Mouse (Mus musculus) MEL (cell line): ENCODE data around the gene Vgf. TPM values are rescaled to one million over a fixed set of nuclear protein-coding genes. Genes with fewer than 3 reads are reported as not detected.

Experiments
- DNase-seq: peaks from one replicate; pipeline ENCODE4 v3.0.0; 2011; ENCODE audit warnings: low read depth, low spot score
- H3K27ac ChIP-seq: 2 replicates; pipeline ENCODE4 v1.5.1; 2012; ENCODE audit warnings: low read depth, mild to moderate bottlenecking, control low read depth, low read length, moderate library complexity; ENCODE audit not compliant: control insufficient read depth
- H3K27me3 ChIP-seq, 2 experiments: fragments of 150-350 bp in 1 of 2; sonication (generic) in 1 of 2; 2 replicates each; pipeline ENCODE4 v1.6.1; 2012; ENCODE audit warnings: low read length in 2 of 2, mild to moderate bottlenecking in 2 of 2, improper control_type of control experiment in 1 of 2, moderate library complexity in 1 of 2; ENCODE audit not compliant: insufficient read depth in 2 of 2, control insufficient read depth in 1 of 2
- H3K36me3 ChIP-seq, 2 experiments: 2 replicates each; pipeline ENCODE4 v1.6.1; 2012 to 2014; ENCODE audit warnings: low read length in 2 of 2, improper control_type of control experiment in 1 of 2, inconsistent platforms in 1 of 2, mild to moderate bottlenecking in 1 of 2; ENCODE audit not compliant: insufficient read depth in 2 of 2, control insufficient read depth in 1 of 2
- H3K4me1 ChIP-seq, 2 experiments: fragments of 150-350 bp in 1 of 2; sonication (generic) in 1 of 2; 2 replicates each; pipeline ENCODE4 v1.6.1; 2012; ENCODE audit warnings: low read length in 2 of 2, improper control_type of control experiment in 1 of 2, mild to moderate bottlenecking in 1 of 2; ENCODE audit not compliant: insufficient read depth in 2 of 2, control insufficient read depth in 1 of 2
- H3K4me3 ChIP-seq, 2 experiments: fragments of 150-350 bp in 1 of 2; sonication (generic) in 1 of 2; 2 replicates each; pipeline ENCODE4 v1.5.1; 2012; ENCODE audit warnings: low read depth in 2 of 2, low read length in 2 of 2, mild to moderate bottlenecking in 2 of 2, moderate library complexity in 2 of 2, control low read depth in 1 of 2, improper control_type of control experiment in 1 of 2; ENCODE audit not compliant: control insufficient read depth in 1 of 2, insufficient read depth in 1 of 2
- H3K79me2 ChIP-seq: 2 replicates; pipeline ENCODE4 v1.6.1; 2012; ENCODE audit warnings: mild to moderate bottlenecking, low read length, moderate library complexity; ENCODE audit not compliant: control insufficient read depth, poor library complexity, insufficient read depth
- H3K9ac ChIP-seq: 2 replicates; pipeline ENCODE4 v1.6.1; 2012; ENCODE audit warnings: low read depth, mild to moderate bottlenecking, control low read depth, low read length, moderate library complexity; ENCODE audit not compliant: control insufficient read depth, poor library complexity, severe bottlenecking
- H3K9me3 ChIP-seq: fragments of 150-350 bp; sonication (generic); replicated peaks from 2 replicates; pipeline ENCODE4 v1.6.1; 2012; ENCODE audit warnings: mild to moderate bottlenecking, low read length, improper control_type of control experiment, moderate library complexity; ENCODE audit not compliant: insufficient read depth
- BHLHE40 ChIP-seq: IDR thresholded peaks from 2 replicates; pipeline ENCODE4 v1.6.1; 2012; ENCODE audit warnings: low read depth, mild to moderate bottlenecking, inconsistent platforms, low read length, improper control_type of control experiment, borderline replicate concordance
- CTCF ChIP-seq, 3 experiments: IDR thresholded peaks in 2 of 3; conservative IDR thresholded peaks in 1 of 3; 2 replicates each; pipeline ENCODE4 v1.5.1; 2011 to 2012; ENCODE audit warnings: low read length in 3 of 3, low read depth in 2 of 3, mild to moderate bottlenecking in 2 of 3, improper control_type of control experiment in 1 of 3, inconsistent platforms in 1 of 3, mixed read lengths in 1 of 3, moderate library complexity in 1 of 3; ENCODE audit not compliant: control insufficient read depth in 1 of 3, insufficient read depth in 1 of 3, poor library complexity in 1 of 3, severe bottlenecking in 1 of 3
- MEF2A ChIP-seq: IDR thresholded peaks from 2 replicates; pipeline ENCODE4 v1.6.1; 2014; ENCODE audit warnings: low read depth, mild to moderate bottlenecking, inconsistent platforms, low read length, improper control_type of control experiment; ENCODE audit not compliant: poor library complexity, insufficient replicate concordance, severe bottlenecking; ENCODE audit errors: extremely low read depth
- MYC ChIP-seq: IDR thresholded peaks from 2 replicates; pipeline ENCODE4 v1.6.1; 2011; ENCODE audit warnings: low read depth, mild to moderate bottlenecking, low read length, improper control_type of control experiment, moderate library complexity
- RCOR1 ChIP-seq: IDR thresholded peaks from 2 replicates; pipeline ENCODE4 v1.6.1; 2012; ENCODE audit warnings: low read depth, mild to moderate bottlenecking, inconsistent platforms, low read length, improper control_type of control experiment
- USF1 ChIP-seq: IDR thresholded peaks from 2 replicates; pipeline ENCODE4 v1.6.1; 2014; ENCODE audit warnings: low read depth, mild to moderate bottlenecking, inconsistent platforms, low read length, improper control_type of control experiment, moderate library complexity
- ZKSCAN1 ChIP-seq: IDR thresholded peaks from 2 replicates; pipeline ENCODE4 v1.6.1; 2012; ENCODE audit warnings: low read depth, mild to moderate bottlenecking, inconsistent platforms, low read length, improper control_type of control experiment, moderate library complexity
- ZNF384 ChIP-seq: IDR thresholded peaks from 2 replicates; pipeline ENCODE4 v1.6.1; 2012; ENCODE audit warnings: low read depth, mild to moderate bottlenecking, inconsistent platforms, low read length, improper control_type of control experiment
- polyA plus RNA-seq, 2 experiments: library from polyadenylated mRNA; stranded (reverse) in 1 of 2; unstranded in 1 of 2; fragments of >175 nt in 1 of 2; fragments of >200 nt in 1 of 2; gene quantifications; 2 replicates each; pipeline versions ENCODE4 v1.2.1 to v1.2.4; 2012; ENCODE audit warnings: low replicate concordance in 2 of 2, low read depth in 1 of 2; ENCODE audit not compliant: insufficient read length in 2 of 2, insufficient read depth in 1 of 2, missing spikeins in 1 of 2
- total RNA-seq: library from RNA; depleted of rRNA; stranded (reverse); fragments of 300-350 nt; gene quantifications from 2 replicates; pipeline ENCODE4 v1.2.3, GENCODE M21; 2012

Gene Vgf
- total and polyA plus RNA-seq, 3 experiments = 0.42 to 1.4 TPM; not detected in 1

- Histone ChIP-seq H3K36me3 (peaks cover 0 to 4% of the 10 kb centered on the region in 2 experiments; a peak in 2 of 4 replicates), H3K9ac (no peak overlapping the region), H3K4me1 (peaks cover 3 to 13% of the 10 kb centered on the region in 2 experiments; a peak in 2 of 4 replicates), H3K79me2 (no peaks in the 10 kb centered on the region; the same call in 1 of the 2 replicates), H3K9me3 (no peaks in the 10 kb centered on the region), H3K27me3 (no peaks in the 10 kb centered on the region; a peak in 1 of 4 replicates), H3K27ac (no peak overlapping the region), H3K4me3 (no peak overlapping the region)
- DNase-seq = no peak
- TF ChIP-seq BHLHE40 (no peak), ZNF384 (no peak), RCOR1 (no peak)
These were observed 4.2 kb downstream of the Vgf start for GRCm38 (mm10) chr5:137030416-137030810.

GRCm38 (mm10) chr5:137031076-137032032, 5.2 kb downstream of the Vgf start:
- H3K4me1 ChIP-seq = peaks cover 3 to 5% of the 10 kb centered on the region in 2 experiments; a peak in 2 of 4 replicates
- peak overlapping the region; percentile 70 for H3K4me3 ChIP-seq
- H3K9me3 ChIP-seq = no peaks in the 10 kb centered on the region
- peak overlapping the region; percentile 76 for H3K9ac ChIP-seq
- TF ChIP-seq MEF2A = no peak
- TF ChIP-seq BHLHE40 = no peak
- no peak for TF ChIP-seq MYC
- TF ChIP-seq USF1 = no peak
- TF ChIP-seq RCOR1 = no peak
- no peak for TF ChIP-seq ZKSCAN1
- H3K79me2 ChIP-seq = no peaks in the 10 kb centered on the region; the same call in 1 of the 2 replicates
- no peaks in the 10 kb centered on the region; a peak in 1 of 4 replicates for H3K27me3 ChIP-seq
- H3K36me3 ChIP-seq = peaks cover 0 to 2% of the 10 kb centered on the region in 2 experiments; a peak in 2 of 4 replicates
- 0 out of 2 replicates have a peak overlapping the region, but pooled peaks have one; percentile 12 for H3K27ac ChIP-seq
- no peak for DNase-seq

- peak; percentile 74 for DNase-seq
- H3K9ac ChIP-seq = peak overlapping the region; percentile 76
- TF ChIP-seq CTCF (IDR thresholded peaks at IDR 0.05 in 2 of 3, conservative IDR thresholded peaks at IDR 0.05 in 1 of 3; ENCODE audit: control insufficient read depth in 1 of 3, insufficient read depth in 1 of 3, low read depth in 2 of 3, low read length in 3 of 3, poor library complexity in 1 of 3, severe bottlenecking in 1 of 3) (peak in 2 of 3 experiments; percentile 8 to 32; a peak in 3 of 6 replicates), USF1 (no peak), BHLHE40 (0 out of 2 replicates have a peak, but pooled peaks have one; percentile 16)
- TF ChIP-seq, all 39 proteins: peak for 2
- Histone ChIP-seq H3K27me3 (no peaks in the 10 kb centered on the region), H3K9me3 (no peaks in the 10 kb centered on the region), H3K4me1 (peaks cover 3 to 5% of the 10 kb centered on the region in 2 experiments; a peak in 2 of 4 replicates), H3K79me2 (no peaks in the 10 kb centered on the region; the same call in 1 of the 2 replicates), H3K4me3 (peak overlapping the region; percentile 70), H3K27ac (peak overlapping the region; percentile 65; the same call in 1 of the 2 replicates), H3K36me3 (peaks cover 0 to 2% of the 10 kb centered on the region in 2 experiments; a peak in 2 of 4 replicates)
These were observed 5.8 kb downstream of the Vgf start for GRCm38 (mm10) chr5:137032033-137032421.
